Mouse (Mus musculus) inflammation-experienced regulatory T-cells, adult 6 months (primary cell): ENCODE results near the gene 2200002D01Rik. TPM values are rescaled to one million over a fixed set of nuclear protein-coding genes. Genes with fewer than 3 reads are reported as not detected.
"Not testable (repeated sequence)": the region's sequence is repeated elsewhere in the genome, so short reads cannot be mapped to it uniquely, and the experiment has no call there.

Source experiments
- ATAC-seq: one replicate; pipeline ENCODE4 v1.8.0; 2017
- polyA plus RNA-seq, 3 experiments: library from polyadenylated mRNA; unstranded; fragments of 100-300 nt; shearing (Covaris generic); gene quantifications; one replicate each; pipeline ENCODE4 v1.2.1; 2017

2200002D01Rik gene
- polyA plus RNA-seq, 3 experiments from 2014 or later: 0.91 to 1.9 (median 1.7) TPM

GRCm38 (mm10) chr7:29279261-29279660 is 31.0 kb upstream of the 2200002D01Rik start:
- no peak for ATAC-seq

GRCm38 (mm10) chr7:29277510-29277909 is 29.2 kb upstream of the 2200002D01Rik start:
- ATAC-seq: no peak

GRCm38 (mm10) chr7:29276715-29277114 is 28.4 kb upstream of the 2200002D01Rik start:
- no peak for ATAC-seq

GRCm38 (mm10) chr7:29271687-29272465 is 23.6 kb upstream of the 2200002D01Rik start:
- no peak for ATAC-seq

GRCm38 (mm10) chr7:29270445-29270844 is 22.2 kb upstream of the 2200002D01Rik start:
- ATAC-seq: no peak

- ATAC-seq: no peak
Measured at GRCm38 (mm10) chr7:29266931-29267330, 18.7 kb upstream of the 2200002D01Rik start.

- no peak for ATAC-seq
Measured at GRCm38 (mm10) chr7:29265636-29266035, 17.4 kb upstream of the 2200002D01Rik start.

GRCm38 (mm10) chr7:29263831-29264230 is 15.6 kb upstream of the 2200002D01Rik start:
- no peak for ATAC-seq

GRCm38 (mm10) chr7:29262151-29262550 is 13.9 kb upstream of the 2200002D01Rik start:
- no peak for ATAC-seq

GRCm38 (mm10) chr7:29259781-29260730 is 11.8 kb upstream of the 2200002D01Rik start:
- ATAC-seq: no peak

- ATAC-seq: no peak
Measured at GRCm38 (mm10) chr7:29257368-29257767, 9.1 kb upstream of the 2200002D01Rik start.

- ATAC-seq: no peak
Measured at GRCm38 (mm10) chr7:29255875-29256274, 7.6 kb upstream of the 2200002D01Rik start.

- ATAC-seq: no peak
Measured at GRCm38 (mm10) chr7:29253842-29254241, 5.6 kb upstream of the 2200002D01Rik start.

- no peak for ATAC-seq
Measured at GRCm38 (mm10) chr7:29251166-29251565, 2.9 kb upstream of the 2200002D01Rik start.

- no peak for ATAC-seq
Measured at GRCm38 (mm10) chr7:29247706-29248105, 560 bp downstream of the 2200002D01Rik start.

GRCm38 (mm10) chr7:29247314-29247700 is 959 bp downstream of the 2200002D01Rik start:
- peak; percentile 50 for ATAC-seq

GRCm38 (mm10) chr7:29246619-29247313 is 1.5 kb downstream of the 2200002D01Rik start:
- no peak for ATAC-seq

GRCm38 (mm10) chr7:29246015-29246414 is 2.3 kb downstream of the 2200002D01Rik start:
- no peak for ATAC-seq

GRCm38 (mm10) chr7:29244732-29245416 is 3.4 kb downstream of the 2200002D01Rik start:
- peak; percentile 58 for ATAC-seq

GRCm38 (mm10) chr7:29238019-29238967 is 10.0 kb downstream of the 2200002D01Rik start, which contains the start of gene Yif1b:
Gene Yif1b, plus strand, starts transcription at chr7:29238329.
- peak; percentile 98 for ATAC-seq

GRCm38 (mm10) chr7:29237596-29237995 is 10.7 kb downstream of the 2200002D01Rik start:
- not testable (repeated sequence) for ATAC-seq
